Mouse (Mus musculus): Measurements from ENCODE around the gene Yaf2. TPM values are rescaled to one million over a fixed set of nuclear protein-coding genes. Genes with fewer than 3 reads are reported as not detected.
A peak's percentile ranks its signal among the peaks of the same experiment; 100 is the strongest.
"Not testable (repeated sequence)": the region's sequence is repeated elsewhere in the genome, so short reads cannot be mapped to it uniquely, and the experiment has no call there.

Yaf2 gene
- polyA plus RNA-seq (2012; rRNA removed) = 12.9 and 19.1 TPM in 2 replicates

GRCm38 (mm10) chr15:93336925-93337761 lies at the start of gene Yaf2:
Gene Yaf2 (minus strand): TSS chr15:93336935.
- under 1% methylated on average over 72 of the region's 73 CpGs for WGBS
- H3K36me3 ChIP-seq (ENCODE audit: control insufficient read depth, insufficient read depth, low read length) = no peaks in the 10 kb centered on the region
- H3K4me1 ChIP-seq (ENCODE audit: control insufficient read depth, insufficient read depth, insufficient read length) = peaks cover 5% of the 10 kb centered on the region; the same call in 1 of the 2 replicates
- H3K27ac ChIP-seq (ENCODE audit: insufficient read depth, low read length) = peak within 1 kb of the TSS; percentile 60; the same call in 1 of the 2 replicates
- peak; percentile 53 to 85 for DNase-seq (ENCODE audit: low read depth in 1 of 2, low spot score in 2 of 2)
- peak within 1 kb of the TSS; percentile 80 for H3K4me3 ChIP-seq (ENCODE audit: extremely low read depth, insufficient read depth, insufficient read length)
- no peaks in the 10 kb centered on the region for H3K27me3 ChIP-seq (ENCODE audit: control insufficient read depth, insufficient read depth, low read length)
- TF ChIP-seq POLR2A (IDR thresholded peaks at IDR 0.05; ENCODE audit: low read depth, low read length) = no peak
- no peak for TF ChIP-seq CTCF (IDR thresholded peaks at IDR 0.05; ENCODE audit: extremely low read depth, insufficient read depth, insufficient read length, insufficient replicate concordance)

GRCm38 (mm10) chr15:93381337-93381736 lies 44.6 kb upstream of the Yaf2 start:
- Histone ChIP-seq H3K4me3 (ENCODE audit: extremely low read depth, insufficient read depth, insufficient read length) (no peak overlapping the region), H3K27ac (ENCODE audit: insufficient read depth, low read length) (no peak overlapping the region), H3K27me3 (ENCODE audit: control insufficient read depth, insufficient read depth, low read length) (no peaks in the 10 kb centered on the region), H3K4me1 (ENCODE audit: control insufficient read depth, insufficient read depth, insufficient read length) (no peaks in the 10 kb centered on the region), H3K36me3 (ENCODE audit: control insufficient read depth, insufficient read depth, low read length) (peaks cover 2% of the 10 kb centered on the region)
- WGBS = 77% methylated on average over 5 of the region's 5 CpGs
- DNase-seq (ENCODE audit: low read depth in 1 of 2, low spot score in 2 of 2) = no peak
- TF ChIP-seq CTCF (IDR thresholded peaks at IDR 0.05; ENCODE audit: extremely low read depth, insufficient read depth, insufficient read length, insufficient replicate concordance) (no peak), POLR2A (IDR thresholded peaks at IDR 0.05; ENCODE audit: low read depth, low read length) (no peak)

GRCm38 (mm10) chr15:93379177-93379576 lies 42.4 kb upstream of the Yaf2 start:
- Histone ChIP-seq H3K36me3 (ENCODE audit: control insufficient read depth, insufficient read depth, low read length) (no peaks in the 10 kb centered on the region), H3K27ac (ENCODE audit: insufficient read depth, low read length) (no peak overlapping the region), H3K4me3 (ENCODE audit: extremely low read depth, insufficient read depth, insufficient read length) (no peak overlapping the region), H3K27me3 (ENCODE audit: control insufficient read depth, insufficient read depth, low read length) (no peaks in the 10 kb centered on the region), H3K4me1 (ENCODE audit: control insufficient read depth, insufficient read depth, insufficient read length) (no peaks in the 10 kb centered on the region)
- no peak for TF ChIP-seq POLR2A (IDR thresholded peaks at IDR 0.05; ENCODE audit: low read depth, low read length)
- no peak for TF ChIP-seq CTCF (IDR thresholded peaks at IDR 0.05; ENCODE audit: extremely low read depth, insufficient read depth, insufficient read length, insufficient replicate concordance)
- 80% methylated on average over 3 of the region's 3 CpGs for WGBS
- peak in 1 of 2 experiments; percentile 17 for DNase-seq (ENCODE audit: low read depth in 1 of 2, low spot score in 2 of 2)

GRCm38 (mm10) chr15:93375696-93376095 lies 39.0 kb upstream of the Yaf2 start:
- TF ChIP-seq POLR2A (IDR thresholded peaks at IDR 0.05; ENCODE audit: low read depth, low read length) (no peak), CTCF (IDR thresholded peaks at IDR 0.05; ENCODE audit: extremely low read depth, insufficient read depth, insufficient read length, insufficient replicate concordance) (no peak)
- H3K27me3 ChIP-seq (ENCODE audit: control insufficient read depth, insufficient read depth, low read length) = no peaks in the 10 kb centered on the region
- no peaks in the 10 kb centered on the region for H3K4me1 ChIP-seq (ENCODE audit: control insufficient read depth, insufficient read depth, insufficient read length)
- no peak for DNase-seq (ENCODE audit: low read depth in 1 of 2, low spot score in 2 of 2)
- no peaks in the 10 kb centered on the region for H3K36me3 ChIP-seq (ENCODE audit: control insufficient read depth, insufficient read depth, low read length)
- no peak overlapping the region for H3K27ac ChIP-seq (ENCODE audit: insufficient read depth, low read length)
- 82% methylated on average over 5 of the region's 5 CpGs for WGBS
- H3K4me3 ChIP-seq (ENCODE audit: extremely low read depth, insufficient read depth, insufficient read length) = no peak overlapping the region

GRCm38 (mm10) chr15:93372525-93373119 lies 35.9 kb upstream of the Yaf2 start:
- not testable (repeated sequence) for H3K27ac ChIP-seq (ENCODE audit: insufficient read depth, low read length); H3K36me3 ChIP-seq (ENCODE audit: control insufficient read depth, insufficient read depth, low read length); H3K4me1 ChIP-seq (ENCODE audit: control insufficient read depth, insufficient read depth, insufficient read length); DNase-seq (ENCODE audit: low read depth in 1 of 2, low spot score in 2 of 2); H3K4me3 ChIP-seq (ENCODE audit: extremely low read depth, insufficient read depth, insufficient read length); H3K27me3 ChIP-seq (ENCODE audit: control insufficient read depth, insufficient read depth, low read length)

- Histone ChIP-seq H3K4me3 (ENCODE audit: extremely low read depth, insufficient read depth, insufficient read length) (no peak overlapping the region), H3K27me3 (ENCODE audit: control insufficient read depth, insufficient read depth, low read length) (no peaks in the 10 kb centered on the region), H3K27ac (ENCODE audit: insufficient read depth, low read length) (no peak overlapping the region), H3K36me3 (ENCODE audit: control insufficient read depth, insufficient read depth, low read length) (no peaks in the 10 kb centered on the region), H3K4me1 (ENCODE audit: control insufficient read depth, insufficient read depth, insufficient read length) (no peaks in the 10 kb centered on the region)
- TF ChIP-seq POLR2A (IDR thresholded peaks at IDR 0.05; ENCODE audit: low read depth, low read length) (no peak), CTCF (IDR thresholded peaks at IDR 0.05; ENCODE audit: extremely low read depth, insufficient read depth, insufficient read length, insufficient replicate concordance) (no peak)
- WGBS = 86% methylated on average over 2 of the region's 2 CpGs
- no peak for DNase-seq (ENCODE audit: low read depth in 1 of 2, low spot score in 2 of 2)
These were observed 35.1 kb upstream of the Yaf2 start for GRCm38 (mm10) chr15:93371838-93372237.

- no peaks in the 10 kb centered on the region for H3K27me3 ChIP-seq (ENCODE audit: control insufficient read depth, insufficient read depth, low read length)
- no peaks in the 10 kb centered on the region for H3K36me3 ChIP-seq (ENCODE audit: control insufficient read depth, insufficient read depth, low read length)
- no peak for DNase-seq (ENCODE audit: low read depth in 1 of 2, low spot score in 2 of 2)
- WGBS = 63% methylated on average over 9 of the region's 9 CpGs
- H3K4me1 ChIP-seq (ENCODE audit: control insufficient read depth, insufficient read depth, insufficient read length) = no peaks in the 10 kb centered on the region
- H3K27ac ChIP-seq (ENCODE audit: insufficient read depth, low read length) = no peak overlapping the region
- TF ChIP-seq CTCF (IDR thresholded peaks at IDR 0.05; ENCODE audit: extremely low read depth, insufficient read depth, insufficient read length, insufficient replicate concordance) (no peak), POLR2A (IDR thresholded peaks at IDR 0.05; ENCODE audit: low read depth, low read length) (no peak)
- H3K4me3 ChIP-seq (ENCODE audit: extremely low read depth, insufficient read depth, insufficient read length) = no peak overlapping the region
These were observed 31.8 kb upstream of the Yaf2 start for GRCm38 (mm10) chr15:93368558-93368957.

Data from spleen, adult 2 months (tissue).